Mouse (Mus musculus) stomach, postnatal 0 days (tissue): ENCODE measurements at regions not wholly inside any gene's neighbourhood (a gene's known extent, or its start where the extent isn't known, plus 50 kb on each side); places are given as distances from the start of the nearest gene placed in this dataset.

Source experiments
- CTCF ChIP-seq: IDR thresholded peaks from 2 replicates; pipeline ENCODE4 v1.5.1; 2016; ENCODE audit warnings: antibody characterized with exemption, low read depth, mild to moderate bottlenecking, moderate library complexity
- EP300 ChIP-seq: optimal IDR thresholded peaks from 2 replicates; pipeline ENCODE3; 2016; ENCODE audit warnings: antibody characterized with exemption

- TF ChIP-seq EP300 (no peak), CTCF (no peak)
These were observed 279.1 kb upstream of the Spred2 start for GRCm38 (mm10) chr11:19645106-19645505.
